Mouse (Mus musculus) central nervous system, embryonic 11.5 days (tissue): Measurements from ENCODE around the gene Glul. TPM values are rescaled to one million over a fixed set of nuclear protein-coding genes. Genes with fewer than 3 reads are reported as not detected.

Source experiments
- polyA plus RNA-seq: library from polyadenylated mRNA; depleted of rRNA; stranded (reverse); fragments of >200 nt; gene quantifications from 2 replicates; pipeline ENCODE4 v1.2.3, GENCODE M21; 2012; rRNA removed

Glul gene
- 129 and 310 TPM in 2 replicates for polyA plus RNA-seq

GRCm38 (mm10) chr1:153899731-153900380, at the start of gene Glul, which contains the start of gene Teddm2:
Gene Glul (plus strand): TSS chr1:153899944.
Gene Teddm2 (minus strand): TSS chr1:153900228.

GRCm38 (mm10) chr1:153874045-153874444, 25.7 kb upstream of the Glul start, which contains the start of gene Teddm1b:
Gene Teddm1b (plus strand): TSS chr1:153874345.

GRCm38 (mm10) chr1:153891442-153891841, 8.3 kb upstream of the Glul start, which contains the start of gene Teddm1a:
Gene Teddm1a (plus strand): TSS chr1:153891742.

Other genes starting within 250 kb of the Glul start
- 10.0 and 13.5 TPM in 2 replicates for gene Rgs8, start 246.9 kb upstream of the Glul start, polyA plus RNA-seq
- 23.9 and 33.2 TPM in 2 replicates for gene Rgs16, start 159.6 kb upstream of the Glul start, polyA plus RNA-seq
- 49.2 and 68.0 TPM in 2 replicates for gene Rnasel, start 150.5 kb upstream of the Glul start, polyA plus RNA-seq
- 0.10 and 0.18 TPM in 2 replicates for gene Rgsl1, start 55.8 kb upstream of the Glul start, polyA plus RNA-seq
- not detected in 2 replicates for gene Teddm1b, start 25.6 kb upstream of the Glul start, polyA plus RNA-seq
- not detected in 2 replicates for gene Teddm1a, start 8.2 kb upstream of the Glul start, polyA plus RNA-seq
- 0.38 and 0.47 TPM in 2 replicates for gene Teddm2, start 284 bp downstream of the Glul start, polyA plus RNA-seq